Mouse (Mus musculus) erythroblast, embryonic 14.5 days (primary cell): ENCODE results near the gene Ghrl. TPM values are rescaled to one million over a fixed set of nuclear protein-coding genes. Genes with fewer than 3 reads are reported as not detected.

ENCODE experiments used
- H3K27me3 ChIP-seq: 2 replicates; pipeline ENCODE4 v1.6.1; 2012; ENCODE audit warnings: inconsistent platforms; ENCODE audit not compliant: control insufficient read depth
- H3K36me3 ChIP-seq: 2 replicates; pipeline ENCODE4 v1.6.1; 2012; ENCODE audit warnings: mild to moderate bottlenecking, inconsistent platforms; ENCODE audit not compliant: control insufficient read depth
- H3K4me1 ChIP-seq: 2 replicates; pipeline ENCODE4 v1.6.1; 2012; ENCODE audit warnings: inconsistent platforms; ENCODE audit not compliant: control insufficient read depth
- H3K4me3 ChIP-seq: replicated peaks from 2 replicates; pipeline ENCODE3; 2012; ENCODE audit warnings: moderate library complexity, mild to moderate bottlenecking, inconsistent platforms
- H3K9me3 ChIP-seq: 2 replicates; pipeline ENCODE4 v1.6.1; 2012; ENCODE audit warnings: low read length, inconsistent platforms, mixed read lengths; ENCODE audit not compliant: control insufficient read depth
- GATA1 ChIP-seq: IDR thresholded peaks from 2 replicates; pipeline ENCODE4 v1.6.1; 2012; ENCODE audit warnings: low read length, inconsistent platforms, mixed read lengths
- TAL1 ChIP-seq: IDR thresholded peaks from 3 replicates; pipeline ENCODE4 v1.6.1; 2012; ENCODE audit warnings: low read length, inconsistent platforms, mixed read lengths
- polyA plus RNA-seq: library from polyadenylated mRNA; stranded (reverse); fragments of >175 nt; gene quantifications from 2 replicates; pipeline ENCODE4 v1.2.3, GENCODE M21; 2012

Gene Ghrl
- not detected in 2 replicates for polyA plus RNA-seq

- Histone ChIP-seq H3K4me1 (no peaks in the 10 kb centered on the region), H3K36me3 (peaks cover 99% of the 10 kb centered on the region), H3K27me3 (no peaks in the 10 kb centered on the region), H3K9me3 (no peaks in the 10 kb centered on the region), H3K4me3 (no peak within 1 kb of the TSS)
- TF ChIP-seq GATA1 (no peak), TAL1 (no peak)
Observed at GRCm38 (mm10) chr6:113719878-113720277, at the start of gene Ghrl. Ghrl (minus strand) TSS chr6:113719880.

- no peaks in the 10 kb centered on the region for H3K36me3 ChIP-seq
- no peaks in the 10 kb centered on the region for H3K27me3 ChIP-seq
- H3K4me1 ChIP-seq, result no peaks in the 10 kb centered on the region; the same call in 1 of the 2 replicates
- H3K9me3 ChIP-seq, result no peaks in the 10 kb centered on the region
- no peak overlapping the region for H3K4me3 ChIP-seq
- TF ChIP-seq GATA1 (no peak), TAL1 (no peak)
Observed at GRCm38 (mm10) chr6:113768804-113769203, 49.1 kb upstream of the Ghrl start.

DNA sequence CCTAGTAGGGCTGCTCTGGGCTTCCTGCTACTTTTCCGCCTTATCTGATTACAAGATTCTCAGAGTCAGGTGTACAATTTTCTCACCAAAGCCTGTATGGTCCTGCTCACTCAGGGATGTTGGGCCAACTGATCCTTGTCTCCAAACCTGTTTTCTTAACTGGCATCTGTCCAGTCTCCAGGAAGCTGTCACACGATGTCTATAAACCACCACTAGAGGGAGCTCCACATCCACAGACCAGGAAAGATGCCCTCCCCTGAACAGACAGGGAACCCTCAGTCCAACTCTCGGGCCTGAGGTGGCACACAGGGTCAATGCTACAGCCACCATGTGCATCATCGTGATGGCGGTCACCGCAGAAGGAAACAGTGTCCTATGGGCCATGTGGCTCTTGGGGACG lies 42.0 kb upstream of the Ghrl start:
- no peaks in the 10 kb centered on the region for H3K27me3 ChIP-seq
- no peaks in the 10 kb centered on the region for H3K36me3 ChIP-seq
- H3K9me3 ChIP-seq, result no peaks in the 10 kb centered on the region
- H3K4me3 ChIP-seq, result no peak overlapping the region
- TF ChIP-seq TAL1 (no peak), GATA1 (no peak)
- no peaks in the 10 kb centered on the region for H3K4me1 ChIP-seq

DNA sequence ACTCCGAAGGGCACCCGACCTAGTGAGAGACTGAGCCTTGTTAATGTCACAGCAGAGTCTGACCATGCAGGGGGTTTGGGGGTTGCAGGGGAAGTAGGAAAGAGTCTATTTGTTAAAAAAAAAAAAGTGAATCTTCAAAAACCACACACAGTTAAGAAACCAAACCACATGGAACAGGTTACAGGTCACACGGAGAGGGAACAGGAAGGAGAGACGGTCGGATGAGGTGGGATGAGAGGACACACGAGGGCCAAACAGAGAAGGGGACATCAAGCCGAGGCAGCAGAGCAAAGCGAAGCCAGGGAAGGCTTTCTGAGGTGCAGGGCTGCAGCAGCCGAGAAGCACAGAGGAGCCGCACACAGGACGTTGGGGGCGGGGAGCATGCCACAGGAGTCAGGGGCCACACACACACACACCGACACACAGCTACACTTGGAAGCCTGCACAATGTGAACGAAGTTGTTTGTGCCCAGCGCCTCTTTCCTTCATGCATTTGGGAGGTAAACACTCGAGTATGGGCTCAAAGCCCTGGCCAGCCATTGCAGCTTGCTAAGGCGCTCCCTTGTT lies 29.5 kb upstream of the Ghrl start:
- no peak overlapping the region for H3K4me3 ChIP-seq
- H3K27me3 ChIP-seq, result peaks cover 48% of the 10 kb centered on the region
- peaks cover 2% of the 10 kb centered on the region; the same call in 1 of the 2 replicates for H3K4me1 ChIP-seq
- TF ChIP-seq GATA1 (no peak), TAL1 (no peak)
- no peaks in the 10 kb centered on the region for H3K36me3 ChIP-seq
- no peaks in the 10 kb centered on the region for H3K9me3 ChIP-seq

- peaks cover 48% of the 10 kb centered on the region for H3K27me3 ChIP-seq
- H3K4me3 ChIP-seq, result no peak overlapping the region
- no peaks in the 10 kb centered on the region for H3K9me3 ChIP-seq
- H3K36me3 ChIP-seq, result no peaks in the 10 kb centered on the region
- TF ChIP-seq GATA1 (no peak), TAL1 (no peak)
- H3K4me1 ChIP-seq, result peaks cover 2% of the 10 kb centered on the region; the same call in 1 of the 2 replicates
Observed at GRCm38 (mm10) chr6:113748351-113748750, 28.7 kb upstream of the Ghrl start.

GRCm38 (mm10) chr6:113747284-113747683 lies 27.6 kb upstream of the Ghrl start:
- TF ChIP-seq GATA1 (no peak), TAL1 (no peak)
- Histone ChIP-seq H3K4me1 (peaks cover 2% of the 10 kb centered on the region; the same call in 1 of the 2 replicates), H3K4me3 (no peak overlapping the region), H3K36me3 (no peaks in the 10 kb centered on the region), H3K9me3 (no peaks in the 10 kb centered on the region), H3K27me3 (peaks cover 48% of the 10 kb centered on the region)

DNA sequence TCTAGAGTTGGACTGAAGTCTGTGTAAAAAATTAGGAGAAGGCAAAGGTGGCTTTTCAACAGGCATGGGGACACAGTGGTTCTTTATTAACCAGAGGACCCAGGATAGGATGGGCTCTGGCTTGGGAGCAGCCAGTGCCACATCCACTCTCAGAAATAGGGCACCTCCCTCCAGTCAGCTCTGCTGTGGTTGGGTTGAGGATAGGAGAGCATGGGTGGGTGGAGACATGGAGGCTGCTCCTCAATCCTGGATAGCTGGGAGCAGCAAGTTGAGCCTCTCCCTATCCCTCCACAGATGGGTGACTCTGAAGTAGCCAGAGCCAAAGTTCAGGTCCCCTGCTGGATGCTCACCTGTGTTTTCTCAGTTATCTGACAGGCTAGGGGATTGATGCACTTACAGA lies 25.4 kb upstream of the Ghrl start:
- Histone ChIP-seq H3K4me1 (peaks cover 9% of the 10 kb centered on the region), H3K36me3 (no peaks in the 10 kb centered on the region), H3K27me3 (peaks cover 43% of the 10 kb centered on the region), H3K9me3 (no peaks in the 10 kb centered on the region), H3K4me3 (no peak overlapping the region)
- TF ChIP-seq TAL1, result no peak
- TF ChIP-seq GATA1, result no peak

DNA sequence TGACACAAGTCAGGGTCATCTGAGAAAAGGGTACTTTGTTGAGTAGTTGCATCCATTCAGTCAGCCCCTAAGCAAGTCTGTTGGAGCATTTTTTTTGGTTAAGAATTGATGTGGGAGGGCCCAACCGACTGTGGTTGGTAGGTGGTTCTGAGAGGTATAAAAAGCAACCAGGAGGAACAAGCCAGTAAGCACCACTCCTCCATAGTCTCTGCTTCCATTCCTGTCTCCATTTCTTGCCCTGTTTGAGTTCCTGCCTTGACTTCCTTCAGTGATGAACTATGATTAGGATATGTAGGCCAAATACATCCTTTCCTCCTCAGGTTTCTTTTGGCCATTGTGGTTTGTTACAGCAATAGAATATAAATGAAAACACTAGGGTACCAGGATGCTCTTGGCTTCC lies 23.4 kb upstream of the Ghrl start:
- Histone ChIP-seq H3K36me3 (peaks cover 7% of the 10 kb centered on the region), H3K4me3 (no peak overlapping the region), H3K27me3 (peaks cover 23% of the 10 kb centered on the region), H3K9me3 (no peaks in the 10 kb centered on the region), H3K4me1 (peaks cover 28% of the 10 kb centered on the region)
- no peak for TF ChIP-seq GATA1
- TF ChIP-seq TAL1, result no peak

DNA sequence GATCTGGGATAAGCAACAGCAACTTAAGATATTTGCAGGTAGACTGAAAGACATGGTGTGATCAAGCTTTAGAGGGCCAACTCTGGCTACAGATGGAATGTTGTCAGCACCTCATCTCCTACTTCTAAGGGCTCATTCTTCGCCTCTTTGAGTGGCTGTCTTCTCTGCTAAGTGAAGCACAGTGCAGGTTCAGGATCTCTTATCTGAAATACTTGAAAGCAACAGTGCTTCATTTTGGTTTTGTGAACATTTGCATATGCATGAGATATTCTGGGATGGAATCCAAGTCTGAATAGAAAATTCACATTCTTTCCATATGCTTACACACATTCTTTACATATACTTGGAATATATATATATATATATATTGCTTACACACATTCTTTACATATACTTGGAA lies 22.6 kb upstream of the Ghrl start:
- Histone ChIP-seq H3K9me3 (no peaks in the 10 kb centered on the region), H3K4me1 (peaks cover 32% of the 10 kb centered on the region), H3K36me3 (peaks cover 15% of the 10 kb centered on the region), H3K27me3 (peaks cover 15% of the 10 kb centered on the region), H3K4me3 (no peak overlapping the region)
- TF ChIP-seq TAL1 (no peak), GATA1 (no peak)

- H3K36me3 ChIP-seq, result peaks cover 23% of the 10 kb centered on the region
- no peak for TF ChIP-seq GATA1
- TF ChIP-seq TAL1, result no peak
- H3K9me3 ChIP-seq, result no peaks in the 10 kb centered on the region
- H3K4me1 ChIP-seq, result peaks cover 33% of the 10 kb centered on the region
- peaks cover 9% of the 10 kb centered on the region for H3K27me3 ChIP-seq
- H3K4me3 ChIP-seq, result no peak overlapping the region
Observed at GRCm38 (mm10) chr6:113741425-113741824, 21.7 kb upstream of the Ghrl start.
